Comparison of ENCODE assay signal across 13 mouse cellular contexts in the genomic region with DNA sequence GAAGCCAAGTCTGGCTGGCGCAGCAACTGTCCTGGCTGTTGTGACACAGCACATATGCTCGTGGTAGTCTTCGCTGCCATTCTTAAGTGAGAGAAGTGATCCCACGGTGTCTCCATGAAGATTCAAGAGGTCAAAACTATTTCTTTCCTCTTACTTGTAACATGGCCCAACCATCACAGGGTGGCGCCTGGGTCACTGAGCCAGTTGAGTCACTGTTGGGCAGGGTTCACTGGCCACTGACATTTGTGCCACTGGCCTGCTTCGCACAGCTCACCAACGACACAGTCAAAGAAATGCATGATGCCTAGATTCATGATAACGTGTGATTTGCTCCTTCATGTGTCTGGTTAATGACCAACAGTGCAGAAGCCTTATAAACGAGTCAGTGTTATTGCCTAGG.
A peak's percentile ranks its signal among the peaks of the same experiment; 100 is the strongest.
DNase-seq lines count a peak whose midpoint lies in the region; ATAC-seq and TF ChIP-seq lines count a peak whose summit lies in the region.
"Had no signal": no experiment of that assay in that cellular context is flagged by ENCODE, and none has a peak within 500 bp of the region (broad histone marks: within the 10 kb centered on the region; RNA-seq: fewer than 3 reads in every experiment).

No protein-coding gene starts in this region.

- no peak overlapping the region for H3K4me2 ChIP-seq in heart, embryonic 11.5 days
- H3K4me2 ChIP-seq: heart, embryonic 13.5 days; hindbrain, embryonic 13.5 days; neural tube, embryonic 15.5 days had no signal

- 73% methylated on average over 9 of the region's 9 CpGs for WGBS in heart, embryonic 11.5 days (ENCODE audit: insufficient replicate concordance)

- H3K9me3 ChIP-seq in heart, embryonic 11.5 days (replicated peaks; ENCODE audit: control insufficient read depth, low read length) = no peaks in the 10 kb centered on the region
- H3K9me3 ChIP-seq: G1E; heart, embryonic 13.5 days; hindbrain, embryonic 13.5 days; neural tube, embryonic 15.5 days had no signal

- no peaks in the 10 kb centered on the region for H3K27me3 ChIP-seq in heart, embryonic 11.5 days (ENCODE audit: control insufficient read depth, insufficient read depth, low read length)
- H3K27me3 ChIP-seq: heart, embryonic 13.5 days; neural tube, embryonic 15.5 days had no signal

- H3K27ac ChIP-seq in heart, embryonic 11.5 days (ENCODE audit: low read depth, low read length) = no peak overlapping the region
- no peak overlapping the region for H3K27ac ChIP-seq in layer of hippocampus, adult 2 months
- H3K27ac ChIP-seq: heart, embryonic 13.5 days; hindbrain, embryonic 13.5 days; neural tube, embryonic 15.5 days had no signal

- ATAC-seq in heart, embryonic 11.5 days (replicated peaks; ENCODE audit: insufficient number of reproducible peaks, low FRiP score, low TSS enrichment) = no peak

- no peaks in the 10 kb centered on the region for H3K36me3 ChIP-seq in heart, embryonic 11.5 days (ENCODE audit: control insufficient read depth, insufficient read depth, low read length)
- H3K36me3 ChIP-seq: G1E; heart, embryonic 13.5 days; hindbrain, embryonic 13.5 days; neural tube, embryonic 15.5 days had no signal

- peak; percentile 29 for DNase-seq in adrenal gland, postnatal 14 days
- no peak for DNase-seq in adrenal gland, postnatal 4 days (ENCODE audit: low spot score in 2 of 2)
- peak; percentile 70 for DNase-seq in heart, adult 11 months
- no peak for DNase-seq in layer of hippocampus, adult 2 months (ENCODE audit: low spot score in 2 of 2)
- no peak for DNase-seq in layer of hippocampus, postnatal 36 days
- peak; percentile 8 for DNase-seq in A20 (ENCODE audit: low read depth, low spot score)
- DNase-seq in thymus, postnatal 10 days (ENCODE audit: low spot score in 2 of 2) = no peak
- DNase-seq: liver had no signal

- TF ChIP-seq CTCF in layer of hippocampus, adult 2 months (conservative IDR thresholded peaks at IDR 0.05) = peak; percentile 32

- no peaks in the 10 kb centered on the region for H3K4me1 ChIP-seq in heart, embryonic 11.5 days (ENCODE audit: control insufficient read depth, insufficient read depth, low read length)
- H3K4me1 ChIP-seq: hindbrain, embryonic 13.5 days; neural tube, embryonic 15.5 days had no signal

- no peak overlapping the region for H3K4me3 ChIP-seq in heart, embryonic 11.5 days (ENCODE audit: low read depth, low read length)
- H3K4me3 ChIP-seq in layer of hippocampus, adult 2 months = no peak overlapping the region
- H3K4me3 ChIP-seq: heart, embryonic 13.5 days; hindbrain, embryonic 13.5 days; neural tube, embryonic 15.5 days had no signal

- H3K9ac ChIP-seq in heart, embryonic 11.5 days (ENCODE audit: low read depth, low read length) = no peak overlapping the region
- H3K9ac ChIP-seq: heart, embryonic 13.5 days; hindbrain, embryonic 13.5 days; neural tube, embryonic 15.5 days had no signal

Comparison
In these comparisons a context has a peak if more than half of its experiments do, and no peak if none do; other contexts are left out.
1. DNase-seq: peak in adrenal gland, postnatal 14 days (single experiment), heart, adult 11 months (single experiment) and A20 (single experiment); none in adrenal gland, postnatal 4 days (0 of 2), layer of hippocampus, adult 2 months (0 of 2), layer of hippocampus, postnatal 36 days (0 of 2) and thymus, postnatal 10 days (0 of 2).